Mouse (Mus musculus): ENCODE data around the gene Gm2075. TPM values are rescaled to one million over a fixed set of nuclear protein-coding genes. Genes with fewer than 3 reads are reported as not detected.

Gm2075 gene
- polyA plus RNA-seq, 1 experiment from 2014 or later = not detected

Other genes starting within 250 kb of the Gm2075 start
- not detected in 2 replicates for gene Gm21319, start 236.1 kb upstream of the Gm2075 start, polyA plus RNA-seq (2014; fragmentation: Nextera tagmentation; extraction: Ambion mirVana)
- gene Gm21936, start 216.3 kb upstream of the Gm2075 start, polyA plus RNA-seq (2014; fragmentation: Nextera tagmentation; extraction: Ambion mirVana) = not detected in 2 replicates
- not detected in 2 replicates for gene BB287469, start 195.3 kb upstream of the Gm2075 start, polyA plus RNA-seq (2014; fragmentation: Nextera tagmentation; extraction: Ambion mirVana)
- not detected in 2 replicates for gene Gm2001, start 169.5 kb upstream of the Gm2075 start, polyA plus RNA-seq (2014; fragmentation: Nextera tagmentation; extraction: Ambion mirVana)
- not detected in 2 replicates for gene Gm2016, start 137.8 kb upstream of the Gm2075 start, polyA plus RNA-seq (2014; fragmentation: Nextera tagmentation; extraction: Ambion mirVana)
- not detected in 2 replicates for gene Gm2022, start 116.5 kb upstream of the Gm2075 start, polyA plus RNA-seq (2014; fragmentation: Nextera tagmentation; extraction: Ambion mirVana)
- gene Gm2035, start 92.0 kb upstream of the Gm2075 start, polyA plus RNA-seq (2014; fragmentation: Nextera tagmentation; extraction: Ambion mirVana) = not detected in 2 replicates
- gene Gm2042, start 57.8 kb upstream of the Gm2075 start, polyA plus RNA-seq (2014; fragmentation: Nextera tagmentation; extraction: Ambion mirVana) = not detected in 2 replicates
- gene Gm6803, start 6.9 kb downstream of the Gm2075 start, polyA plus RNA-seq (2014; fragmentation: Nextera tagmentation; extraction: Ambion mirVana) = not detected in 2 replicates
- gene Gm2056, start 15.2 kb downstream of the Gm2075 start, polyA plus RNA-seq (2014; fragmentation: Nextera tagmentation; extraction: Ambion mirVana) = not detected in 2 replicates
- gene Gm16368, start 71.8 kb downstream of the Gm2075 start, polyA plus RNA-seq (2014; fragmentation: Nextera tagmentation; extraction: Ambion mirVana) = not detected in 2 replicates
- gene Gm10436, start 170.3 kb downstream of the Gm2075 start, polyA plus RNA-seq (2014; fragmentation: Nextera tagmentation; extraction: Ambion mirVana) = not detected in 2 replicates
- not detected in 2 replicates for gene Gm8332, start 238.3 kb downstream of the Gm2075 start, polyA plus RNA-seq (2014; fragmentation: Nextera tagmentation; extraction: Ambion mirVana)

Data from intestine, embryonic 14.5 days (tissue).